29 mouse cellular contexts compared by ENCODE assay signal in genomic region chr4:57852461-57853040, GRCm38 (mm10).
DNase-seq lines count a peak whose midpoint lies in the region; ATAC-seq and TF ChIP-seq lines count a peak whose summit lies in the region.
"Had no signal": no experiment of that assay in that cellular context is flagged by ENCODE, and none has a peak within 500 bp of the region (broad histone marks: within the 10 kb centered on the region; RNA-seq: fewer than 3 reads in every experiment).

No protein-coding gene starts in this region.

- no peak overlapping the region for H3K4me2 ChIP-seq in forebrain, embryonic 11.5 days (ENCODE audit: low read depth, low read length, severe bottlenecking)
- no peak overlapping the region for H3K4me2 ChIP-seq in forebrain, embryonic 12.5 days
- H3K4me2 ChIP-seq in liver, postnatal 0 days (ENCODE audit: low read depth, low read length): no peak overlapping the region
- H3K4me2 ChIP-seq: embryonic facial prominence, embryonic 12.5 days; heart, embryonic 11.5 days; midbrain, embryonic 13.5 days; neural tube, embryonic 12.5 days had no signal

- no peak for TF ChIP-seq EP300 in liver, postnatal 0 days (IDR thresholded peaks at IDR 0.05; ENCODE audit: low read depth)

- no peak for TF ChIP-seq CTCF in liver, postnatal 0 days (IDR thresholded peaks at IDR 0.05; ENCODE audit: low read depth)
- TF ChIP-seq CTCF in kidney, adult 2 months (conservative IDR thresholded peaks at IDR 0.05; ENCODE audit: insufficient read depth, insufficient read length, low read depth, low read length): no peak

- 43% methylated on average over 9 of the region's 9 CpGs for WGBS in forebrain, embryonic 11.5 days
- 35% methylated on average over 9 of the region's 9 CpGs for WGBS in forebrain, embryonic 12.5 days
- WGBS in liver, postnatal 0 days (ENCODE audit: insufficient replicate concordance): 63% methylated on average over 9 of the region's 9 CpGs
- 61% methylated on average over 9 of the region's 9 CpGs for WGBS in kidney, adult 2 months

- H3K9ac ChIP-seq in forebrain, embryonic 11.5 days (ENCODE audit: low read length): no peak overlapping the region
- H3K9ac ChIP-seq in forebrain, embryonic 12.5 days: no peak overlapping the region
- no peak overlapping the region for H3K9ac ChIP-seq in liver, postnatal 0 days (replicated peaks)
- H3K9ac ChIP-seq: embryonic facial prominence, embryonic 12.5 days; liver, embryonic 14.5 days; midbrain, embryonic 13.5 days; neural tube, embryonic 12.5 days had no signal

- H3K36me3 ChIP-seq in forebrain, embryonic 11.5 days (ENCODE audit: control insufficient read depth, insufficient read depth, low read length): peaks cover 4% of the 10 kb centered on the region; the same call in 1 of the 2 replicates
- H3K36me3 ChIP-seq in forebrain, embryonic 12.5 days (replicated peaks): peaks cover 32% of the 10 kb centered on the region
- 0 out of 2 replicates have a peak, but pooled peaks cover 2% of the 10 kb centered on the region for H3K36me3 ChIP-seq in liver, postnatal 0 days (replicated peaks; ENCODE audit: insufficient read depth, low read length)
- peaks cover 6% of the 10 kb centered on the region; the same call in 1 of the 2 replicates for H3K36me3 ChIP-seq in kidney, adult 2 months (ENCODE audit: control insufficient read depth, insufficient read depth, low read length)

- ATAC-seq in forebrain, embryonic 11.5 days (replicated peaks; ENCODE audit: low FRiP score): no peak
- no peak for ATAC-seq in forebrain, embryonic 12.5 days (ENCODE audit: low FRiP score)
- ATAC-seq in liver, postnatal 0 days: no peak
- ATAC-seq: forebrain, embryonic 16.5 days; hindbrain, postnatal 0 days; midbrain, embryonic 13.5 days had no signal

- DNase-seq in forebrain, embryonic 11.5 days (ENCODE audit: low spot score): peak; percentile 23
- peak; percentile 0 for DNase-seq in liver
- no peak for DNase-seq in liver, postnatal 0 days
- peak; percentile 10 for DNase-seq in urinary bladder, adult 2 months (ENCODE audit: low spot score)
- no peak for DNase-seq in urinary bladder, postnatal 25 days (ENCODE audit: low spot score)
- DNase-seq in embryo, embryonic 11 days: no peak
- no peak for DNase-seq in kidney, adult 2 months
- DNase-seq: adrenal gland, postnatal 25 days; cerebellum, adult 11 months; cerebellum, adult 9-11 months; gastrocnemius, postnatal 14 days; heart, postnatal 10 days; kidney, adult 11 months; lung, postnatal 36 days; right cerebral cortex, postnatal 14 days; spleen, adult 18-20 months; thymus, postnatal 25 days had no signal

- no peak for TF ChIP-seq POLR2A in kidney, adult 2 months (IDR thresholded peaks at IDR 0.05; ENCODE audit: low read depth, low read length)

- H3K27me3 ChIP-seq in forebrain, embryonic 11.5 days (ENCODE audit: control insufficient read depth, insufficient read depth, low read length): no peaks in the 10 kb centered on the region
- no peaks in the 10 kb centered on the region for H3K27me3 ChIP-seq in forebrain, embryonic 12.5 days
- no peaks in the 10 kb centered on the region for H3K27me3 ChIP-seq in liver, postnatal 0 days (ENCODE audit: insufficient read depth, low read length)
- H3K27me3 ChIP-seq in kidney, adult 2 months (replicated peaks; ENCODE audit: control insufficient read depth, insufficient read depth, low read length): no peaks in the 10 kb centered on the region
- H3K27me3 ChIP-seq: CH12.LX; embryonic facial prominence, embryonic 12.5 days; midbrain, embryonic 13.5 days; neural tube, embryonic 12.5 days had no signal

- no peak overlapping the region for H3K27ac ChIP-seq in forebrain, embryonic 11.5 days (ENCODE audit: low read depth, low read length)
- no peak overlapping the region for H3K27ac ChIP-seq in forebrain, embryonic 12.5 days
- no peak overlapping the region for H3K27ac ChIP-seq in liver, postnatal 0 days (ENCODE audit: low read depth)
- H3K27ac ChIP-seq in kidney, adult 2 months (ENCODE audit: insufficient read depth, low read depth, low read length): no peak overlapping the region
- H3K27ac ChIP-seq: embryonic facial prominence, embryonic 12.5 days; hindbrain, embryonic 10.5 days; hindbrain, postnatal 0 days; liver, embryonic 14.5 days; midbrain, embryonic 13.5 days; neural tube, embryonic 12.5 days had no signal

- no peaks in the 10 kb centered on the region; the same call in 1 of the 2 replicates for H3K4me1 ChIP-seq in forebrain, embryonic 11.5 days (replicated peaks; ENCODE audit: control insufficient read depth, insufficient read depth, low read length)
- peaks cover 8% of the 10 kb centered on the region for H3K4me1 ChIP-seq in forebrain, embryonic 12.5 days
- no peaks in the 10 kb centered on the region for H3K4me1 ChIP-seq in liver, postnatal 0 days (ENCODE audit: insufficient read depth)
- H3K4me1 ChIP-seq in kidney, adult 2 months (ENCODE audit: control insufficient read depth, insufficient read depth, low read length): peaks cover 14% of the 10 kb centered on the region

- H3K4me3 ChIP-seq in forebrain, embryonic 11.5 days (ENCODE audit: low read depth, low read length): no peak overlapping the region
- no peak overlapping the region for H3K4me3 ChIP-seq in forebrain, embryonic 12.5 days (replicated peaks)
- H3K4me3 ChIP-seq in liver, postnatal 0 days (ENCODE audit: low read depth, low read length): no peak overlapping the region
- no peak overlapping the region for H3K4me3 ChIP-seq in kidney, adult 2 months (ENCODE audit: insufficient read depth, low read depth, low read length)
- H3K4me3 ChIP-seq: embryonic facial prominence, embryonic 12.5 days; erythroblast, embryonic 14.5 days; hindbrain, embryonic 10.5 days; megakaryocyte, embryonic 14.5 days; midbrain, embryonic 13.5 days; neural tube, embryonic 12.5 days had no signal

- H3K9me3 ChIP-seq in forebrain, embryonic 11.5 days (ENCODE audit: control insufficient read depth, low read length): no peaks in the 10 kb centered on the region
- H3K9me3 ChIP-seq in forebrain, embryonic 12.5 days: no peaks in the 10 kb centered on the region
- H3K9me3 ChIP-seq in liver, postnatal 0 days (ENCODE audit: low read length): no peaks in the 10 kb centered on the region
- H3K9me3 ChIP-seq: midbrain, embryonic 13.5 days; neural tube, embryonic 12.5 days had no signal

Comparison
In these comparisons a context has a peak if more than half of its experiments do, and no peak if none do; other contexts are left out.
1. DNase-seq: peak in forebrain, embryonic 11.5 days (single experiment), liver (single experiment) and urinary bladder, adult 2 months (single experiment); none in liver, postnatal 0 days (single experiment), urinary bladder, postnatal 25 days (single experiment), embryo, embryonic 11 days (single experiment) and kidney, adult 2 months (single experiment).